Mouse (Mus musculus) testis, adult 2 months (tissue): ENCODE measurements at regions not wholly inside any gene's neighbourhood (a gene's known extent, or its start where the extent isn't known, plus 50 kb on each side); places are given as distances from the start of the nearest gene placed in this dataset.

Experiments
- H3K27ac ChIP-seq: fragments of 200-500 bp; 2 replicates; pipeline ENCODE4 v1.5.1; 2012; ENCODE audit warnings: low read depth, low read length; ENCODE audit not compliant: control insufficient read depth, insufficient read depth
- H3K27me3 ChIP-seq: fragments of 200-500 bp; 2 replicates; pipeline ENCODE4 v1.6.1; 2012; ENCODE audit warnings: mild to moderate bottlenecking, low read length, moderate library complexity; ENCODE audit not compliant: control insufficient read depth, insufficient read depth
- H3K36me3 ChIP-seq: fragments of 200-500 bp; 2 replicates; pipeline ENCODE4 v1.6.1; 2012; ENCODE audit warnings: mild to moderate bottlenecking, low read length; ENCODE audit not compliant: control insufficient read depth, insufficient read depth
- H3K4me1 ChIP-seq: fragments of 200-500 bp; 2 replicates; pipeline ENCODE4 v1.6.1; 2012; ENCODE audit warnings: low read length; ENCODE audit not compliant: control insufficient read depth, insufficient read depth
- H3K4me3 ChIP-seq: fragments of 200-500 bp; 2 replicates; pipeline ENCODE4 v1.5.1; 2012; ENCODE audit warnings: low read depth, mild to moderate bottlenecking, low read length, moderate library complexity, mixed read lengths; ENCODE audit not compliant: control insufficient read depth
- CTCF ChIP-seq: fragments of 200-500 bp; IDR thresholded peaks from 2 replicates; pipeline ENCODE4 v1.5.1; 2012; ENCODE audit warnings: low read depth, mild to moderate bottlenecking, inconsistent platforms, low read length, moderate library complexity; ENCODE audit not compliant: control insufficient read depth, insufficient read depth, insufficient replicate concordance
- POLR2A ChIP-seq: fragments of 200-500 bp; IDR thresholded peaks from 2 replicates; pipeline ENCODE4 v1.6.1; 2012; ENCODE audit warnings: low read depth, mild to moderate bottlenecking, inconsistent platforms, low read length, moderate library complexity; ENCODE audit not compliant: control insufficient read depth

- TF ChIP-seq CTCF, result no peak
- TF ChIP-seq POLR2A, result no peak
- no peaks in the 10 kb centered on the region for H3K27me3 ChIP-seq
- no peak overlapping the region for H3K27ac ChIP-seq
- H3K4me3 ChIP-seq, result no peak overlapping the region
- H3K36me3 ChIP-seq, result no peaks in the 10 kb centered on the region
- H3K4me1 ChIP-seq, result peaks cover 2% of the 10 kb centered on the region; the same call in 1 of the 2 replicates
Measured at GRCm38 (mm10) chr3:147298065-147298464, 445.9 kb downstream of the Ttll7 start.

GRCm38 (mm10) chr3:147325522-147325921 is 473.4 kb downstream of the Ttll7 start:
- H3K27me3 ChIP-seq, result no peaks in the 10 kb centered on the region
- TF ChIP-seq CTCF (no peak), POLR2A (no peak)
- no peak overlapping the region for H3K4me3 ChIP-seq
- no peak overlapping the region for H3K27ac ChIP-seq
- H3K36me3 ChIP-seq, result no peaks in the 10 kb centered on the region
- H3K4me1 ChIP-seq, result no peaks in the 10 kb centered on the region

- TF ChIP-seq CTCF (no peak), POLR2A (no peak)
- Histone ChIP-seq H3K27me3 (no peaks in the 10 kb centered on the region), H3K36me3 (no peaks in the 10 kb centered on the region), H3K27ac (no peak overlapping the region), H3K4me3 (no peak overlapping the region), H3K4me1 (no peaks in the 10 kb centered on the region)
Measured at GRCm38 (mm10) chr3:147334301-147334700, 482.1 kb downstream of the Ttll7 start.

GRCm38 (mm10) chr3:147335286-147335685 is 483.1 kb downstream of the Ttll7 start:
- Histone ChIP-seq H3K36me3 (no peaks in the 10 kb centered on the region), H3K4me1 (no peaks in the 10 kb centered on the region), H3K27me3 (no peaks in the 10 kb centered on the region), H3K4me3 (no peak overlapping the region), H3K27ac (no peak overlapping the region)
- TF ChIP-seq CTCF (no peak), POLR2A (no peak)

- H3K4me1 ChIP-seq, result no peaks in the 10 kb centered on the region
- no peak overlapping the region for H3K4me3 ChIP-seq
- H3K27me3 ChIP-seq, result no peaks in the 10 kb centered on the region
- TF ChIP-seq CTCF, result no peak
- no peak for TF ChIP-seq POLR2A
- no peaks in the 10 kb centered on the region for H3K36me3 ChIP-seq
- no peak overlapping the region for H3K27ac ChIP-seq
Measured at GRCm38 (mm10) chr3:147339427-147339826, 487.3 kb downstream of the Ttll7 start.

GRCm38 (mm10) chr3:147347278-147348039 is 495.3 kb downstream of the Ttll7 start:
- TF ChIP-seq CTCF, result no peak
- TF ChIP-seq POLR2A, result no peak
- no peaks in the 10 kb centered on the region for H3K36me3 ChIP-seq

GRCm38 (mm10) chr3:147387077-147387476 is 534.9 kb downstream of the Ttll7 start:
- Histone ChIP-seq H3K27me3 (no peaks in the 10 kb centered on the region), H3K27ac (no peak overlapping the region), H3K36me3 (no peaks in the 10 kb centered on the region), H3K4me3 (no peak overlapping the region), H3K4me1 (no peaks in the 10 kb centered on the region)
- TF ChIP-seq CTCF (no peak), POLR2A (no peak)

More at GRCm38 (mm10) chr3:147347278-147348039, 495.3 kb downstream of the Ttll7 start:
- Histone ChIP-seq H3K4me3 (no peak overlapping the region), H3K4me1 (no peaks in the 10 kb centered on the region), H3K27ac (no peak overlapping the region), H3K27me3 (no peaks in the 10 kb centered on the region)
